Comparison of ENCODE assay signal across 8 mouse cellular contexts in genomic region chr6:17694550-17694951, GRCm38 (mm10). TPM values are rescaled to one million over a fixed set of nuclear protein-coding genes. Genes with fewer than 3 reads are reported as not detected.
DNase-seq lines count a peak whose midpoint lies in the region; ATAC-seq and TF ChIP-seq lines count a peak whose summit lies in the region.

No protein-coding gene starts in this region.

- H3K79me2 ChIP-seq in CH12.LX (replicated peaks; ENCODE audit: control insufficient read depth, extremely low read depth, insufficient read depth, poor library complexity, severe bottlenecking): peaks cover 4% of the 10 kb centered on the region; the same call in 1 of the 2 replicates

- TF ChIP-seq RAD21 in CH12.LX (IDR thresholded peaks at IDR 0.05; ENCODE audit: low read depth, low read length): no peak

- TF ChIP-seq EP300 in CH12.LX (IDR thresholded peaks at IDR 0.05; ENCODE audit: low read length): no peak
- no peak for TF ChIP-seq EP300 in heart, postnatal 0 days (IDR thresholded peaks at IDR 0.05; ENCODE audit: low read depth)

- peak overlapping the region; percentile 80 to 84 (median 83) for H3K4me3 ChIP-seq in CH12.LX (replicated peaks in 1 of 3; ENCODE audit: low read depth in 2 of 3, low read length in 2 of 3, poor library complexity in 1 of 3)
- peak overlapping the region; percentile 74 for H3K4me3 ChIP-seq in forebrain, embryonic 11.5 days (ENCODE audit: low read depth, low read length)
- H3K4me3 ChIP-seq in heart, postnatal 0 days (ENCODE audit: low read depth, low read length): peak overlapping the region; percentile 84
- peak overlapping the region; percentile 97 for H3K4me3 ChIP-seq in lung, adult 2 months (replicated peaks; ENCODE audit: extremely low read depth, low read depth, low read length)
- H3K4me3 ChIP-seq in neural tube, embryonic 15.5 days (replicated peaks): peak overlapping the region; percentile 67

- TF ChIP-seq CTCF in CH12.LX (conservative IDR thresholded peaks at IDR 0.05 in 1 of 2, IDR thresholded peaks at IDR 0.05 in 1 of 2; ENCODE audit: low read depth in 2 of 2, low read length in 2 of 2): peak in 1 of 2 experiments; percentile 39; a peak in 1 of 4 replicates
- peak; percentile 29 for TF ChIP-seq CTCF in heart, postnatal 0 days (IDR thresholded peaks at IDR 0.05; ENCODE audit: low read depth)
- no peak for TF ChIP-seq CTCF in lung, adult 2 months (IDR thresholded peaks at IDR 0.05; ENCODE audit: insufficient read depth, low read length)

- peaks cover 0 to 15% of the 10 kb centered on the region in 2 experiments for H3K36me3 ChIP-seq in CH12.LX (replicated peaks in 1 of 2; ENCODE audit: control insufficient read depth in 1 of 2, insufficient read depth in 1 of 2, low read length in 1 of 2)
- no peaks in the 10 kb centered on the region for H3K36me3 ChIP-seq in forebrain, embryonic 11.5 days (ENCODE audit: control insufficient read depth, insufficient read depth, low read length)
- no peaks in the 10 kb centered on the region for H3K36me3 ChIP-seq in heart, postnatal 0 days (replicated peaks; ENCODE audit: control insufficient read depth, insufficient read depth, low read length)
- H3K36me3 ChIP-seq in neural tube, embryonic 15.5 days: no peaks in the 10 kb centered on the region

- in situ Hi-C loops in CH12.LX (cut with MboI; ENCODE audit: low pct_ligation_motif_present, low pct_unique_long_range_greater_than_20kb, low sequenced_read_pairs): no loop called here

- dilution Hi-C loops in CH12.LX (cut with MboI; ENCODE audit: extremely low pct_ligation_motif_present, extremely low pct_unique_long_range_greater_than_20kb, low sequenced_read_pairs): no loop called here

- H3K27ac ChIP-seq in CH12.LX (ENCODE audit: insufficient read depth, low read depth): peak overlapping the region; percentile 33; the same call in 1 of the 2 replicates
- peak overlapping the region; percentile 53; the same call in 1 of the 2 replicates for H3K27ac ChIP-seq in forebrain, embryonic 11.5 days (ENCODE audit: low read depth, low read length)
- H3K27ac ChIP-seq in heart, postnatal 0 days (ENCODE audit: low read depth): peak overlapping the region; percentile 97
- peak overlapping the region; percentile 79 for H3K27ac ChIP-seq in neural tube, embryonic 15.5 days (replicated peaks)

- under 1% methylated on average over 45 of the region's 46 CpGs for WGBS in forebrain, embryonic 11.5 days
- under 1% methylated on average over 46 of the region's 46 CpGs for WGBS in heart, postnatal 0 days
- WGBS in large intestine, adult 2 months: under 1% methylated on average over 46 of the region's 46 CpGs
- WGBS in lung, adult 2 months: under 1% methylated on average over 46 of the region's 46 CpGs
- under 1% methylated on average over 46 of the region's 46 CpGs for WGBS in neural tube, embryonic 15.5 days

- H3K9me3 ChIP-seq in CH12.LX (replicated peaks; ENCODE audit: low read length): no peaks in the 10 kb centered on the region
- no peaks in the 10 kb centered on the region for H3K9me3 ChIP-seq in forebrain, embryonic 11.5 days (ENCODE audit: control insufficient read depth, low read length)
- H3K9me3 ChIP-seq in heart, postnatal 0 days (replicated peaks; ENCODE audit: control insufficient read depth, low read length): no peaks in the 10 kb centered on the region
- H3K9me3 ChIP-seq in neural tube, embryonic 15.5 days (replicated peaks): no peaks in the 10 kb centered on the region

- H3K4me1 ChIP-seq in CH12.LX (ENCODE audit: control insufficient read depth in 1 of 2, insufficient read depth in 2 of 2): peaks cover 0 to 23% of the 10 kb centered on the region in 2 experiments; a peak in 3 of 4 replicates
- H3K4me1 ChIP-seq in forebrain, embryonic 11.5 days (replicated peaks; ENCODE audit: control insufficient read depth, insufficient read depth, low read length): 0 out of 2 replicates have a peak, but pooled peaks cover 2% of the 10 kb centered on the region
- peaks cover 15% of the 10 kb centered on the region for H3K4me1 ChIP-seq in heart, postnatal 0 days (ENCODE audit: control insufficient read depth, insufficient read depth)
- peaks cover 3% of the 10 kb centered on the region for H3K4me1 ChIP-seq in lung, adult 2 months (ENCODE audit: control insufficient read depth, insufficient read depth, low read length)
- H3K4me1 ChIP-seq in neural tube, embryonic 15.5 days: peaks cover 11% of the 10 kb centered on the region

- H3K9ac ChIP-seq in CH12.LX (ENCODE audit: insufficient read depth, low read depth): peak overlapping the region; percentile 80
- peak overlapping the region; percentile 92 for H3K9ac ChIP-seq in forebrain, embryonic 11.5 days (ENCODE audit: low read length)
- H3K9ac ChIP-seq in heart, postnatal 0 days (replicated peaks; ENCODE audit: low read depth, low read length): peak overlapping the region; percentile 91
- peak overlapping the region; percentile 61 for H3K9ac ChIP-seq in neural tube, embryonic 15.5 days (replicated peaks)

- TF ChIP-seq POLR2A in CH12.LX (IDR thresholded peaks at IDR 0.05; ENCODE audit: low read depth, low read length): 0 out of 2 replicates have a peak, but pooled peaks have one; percentile 13
- peak; percentile 53; the same call in 1 of the 2 replicates for TF ChIP-seq POLR2A in lung, adult 2 months (IDR thresholded peaks at IDR 0.05; ENCODE audit: borderline replicate concordance, extremely low read depth, low read depth, low read length)

- peak overlapping the region; percentile 10; the same call in 1 of the 2 replicates for H3K4me2 ChIP-seq in CH12.LX (ENCODE audit: insufficient read depth, low read depth, poor library complexity, severe bottlenecking)
- H3K4me2 ChIP-seq in forebrain, embryonic 11.5 days (ENCODE audit: low read depth, low read length, severe bottlenecking): peak overlapping the region; percentile 83
- H3K4me2 ChIP-seq in heart, postnatal 0 days (ENCODE audit: low read depth, low read length): peak overlapping the region; percentile 67
- H3K4me2 ChIP-seq in neural tube, embryonic 15.5 days: peak overlapping the region; percentile 92

- no peaks in the 10 kb centered on the region for H3K27me3 ChIP-seq in CH12.LX (replicated peaks)
- no peaks in the 10 kb centered on the region for H3K27me3 ChIP-seq in forebrain, embryonic 11.5 days (ENCODE audit: control insufficient read depth, insufficient read depth, low read length)
- no peaks in the 10 kb centered on the region for H3K27me3 ChIP-seq in heart, postnatal 0 days (ENCODE audit: control insufficient read depth, insufficient read depth, low read length)
- no peaks in the 10 kb centered on the region; the same call in none of the 2 replicates for H3K27me3 ChIP-seq in neural tube, embryonic 15.5 days (replicated peaks)

- DNase-seq in CH12.LX (ENCODE audit: extremely low read depth): peak; percentile 37
- DNase-seq in c-Kit-positive CD71-positive TER-119-negative erythroid progenitor cells, embryonic 14.5 days (ENCODE audit: low read depth): peak; percentile 49
- DNase-seq in forebrain, embryonic 11.5 days (ENCODE audit: low spot score): peak; percentile 82
- peak; percentile 83 for DNase-seq in heart, postnatal 0 days (ENCODE audit: low spot score)
- DNase-seq in large intestine, adult 2 months (ENCODE audit: low read depth, low spot score): peak; percentile 36
- peak; percentile 78 for DNase-seq in lung, adult 2 months
- peak; percentile 49 to 57 for DNase-seq in thymus, adult 18-20 months

- peak; percentile 85 for ATAC-seq in forebrain, embryonic 11.5 days (replicated peaks; ENCODE audit: low FRiP score)
- peak; percentile 90 for ATAC-seq in heart, postnatal 0 days (ENCODE audit: insufficient read depth, low read depth)
- peak; percentile 89 for ATAC-seq in neural tube, embryonic 15.5 days (ENCODE audit: low FRiP score)

TF ChIP-seq in CH12.LX, 34 proteins besides CTCF, POLR2A, EP300 and RAD21 (continues in another document):
- TF ChIP-seq TBP (conservative IDR thresholded peaks at IDR 0.05; ENCODE audit: low read depth, low read length) (no peak), NRF1 (IDR thresholded peaks at IDR 0.05; ENCODE audit: low read depth, low read length) (no peak), USF2 (conservative IDR thresholded peaks at IDR 0.05; ENCODE audit: low read depth, low read length) (no peak), MYC (IDR thresholded peaks at IDR 0.05; ENCODE audit: low read depth, low read length) (no peak), SIN3A (IDR thresholded peaks at IDR 0.05; ENCODE audit: low read length) (no peak; the same call in 1 of the 2 replicates), ETS1 (conservative IDR thresholded peaks at IDR 0.05; ENCODE audit: low read depth, low read length) (no peak), TCF12 (IDR thresholded peaks at IDR 0.05; ENCODE audit: low read depth, low read length) (no peak), MAX (IDR thresholded peaks at IDR 0.05; ENCODE audit: low read length) (peak; percentile 39; the same call in 1 of the 2 replicates), IRF4 (IDR thresholded peaks at IDR 0.05; ENCODE audit: low read depth, low read length) (peak; percentile 18; the same call in 1 of the 2 replicates), USF1 (IDR thresholded peaks at IDR 0.05; ENCODE audit: low read depth, low read length) (no peak), RCOR1 (conservative IDR thresholded peaks at IDR 0.05; ENCODE audit: low read depth, low read length) (no peak), JUND (conservative IDR thresholded peaks at IDR 0.05; ENCODE audit: low read depth, low read length) (no peak)

RNA-seq across cellular contexts. Expression of gene St7, which starts 1.8 kb away (rescaled TPM):
- total RNA-seq in CH12.LX (2012; rRNA removed) (26.4 and 33.9 TPM in 2 replicates), CH12.LX (2014; rRNA removed) (57.2 and 64.1 TPM in 2 replicates)
- 34.4 and 35.3 TPM in 2 replicates for polyA plus RNA-seq in CH12.LX (2012; ENCODE audit: insufficient read length, low read depth)
- polyA plus RNA-seq in forebrain, embryonic 11.5 days (2014; fragmentation: Nextera tagmentation; extraction: Ambion mirVana): 32.9 and 33.7 TPM in 2 replicates
- 26.0 and 38.5 TPM in 2 replicates for total RNA-seq in heart, postnatal 0 days (2014; rRNA removed; ENCODE audit: low replicate concordance)
- polyA plus RNA-seq in heart, postnatal 0 days (2015; fragmentation: Nextera tagmentation; extraction: Ambion mirVana): 17.3 and 17.7 TPM in 2 replicates
- polyA plus RNA-seq in large intestine, adult 2 months (2012; rRNA removed): 7.7 and 8.9 TPM in 2 replicates
- polyA plus RNA-seq in lung, adult 2 months (2012; rRNA removed): 6.3 and 9.9 TPM in 2 replicates
- 53.8 and 59.2 TPM in 2 replicates for polyA plus RNA-seq in neural tube, embryonic 15.5 days (2015; fragmentation: Nextera tagmentation; extraction: Ambion mirVana)

RNA-seq across cellular contexts. Expression of gene Capza2, which starts 58.5 kb away (rescaled TPM):
- total RNA-seq in CH12.LX (2012; rRNA removed) (64.9 and 81.2 TPM in 2 replicates), CH12.LX (2014; rRNA removed) (277 and 305 TPM in 2 replicates)
- polyA plus RNA-seq in CH12.LX (2012; ENCODE audit: insufficient read length, low read depth): 171 and 212 TPM in 2 replicates
- polyA plus RNA-seq in forebrain, embryonic 11.5 days (2014; fragmentation: Nextera tagmentation; extraction: Ambion mirVana): 242 and 251 TPM in 2 replicates
- 141 and 142 TPM in 2 replicates for total RNA-seq in heart, postnatal 0 days (2014; rRNA removed; ENCODE audit: low replicate concordance)
- polyA plus RNA-seq in heart, postnatal 0 days (2015; fragmentation: Nextera tagmentation; extraction: Ambion mirVana): 217 and 222 TPM in 2 replicates
- polyA plus RNA-seq in large intestine, adult 2 months (2012; rRNA removed): 21.5 and 24.8 TPM in 2 replicates
- 9.1 and 17.6 TPM in 2 replicates for polyA plus RNA-seq in lung, adult 2 months (2012; rRNA removed)
- polyA plus RNA-seq in neural tube, embryonic 15.5 days (2015; fragmentation: Nextera tagmentation; extraction: Ambion mirVana): 248 and 260 TPM in 2 replicates

Comparison
In these comparisons a context has a peak if more than half of its experiments do, and no peak if none do; other contexts are left out.
1. Peak in every context shown above with its lines: DNase-seq, ATAC-seq, H3K4me3 ChIP-seq and H3K27ac ChIP-seq.
2. H3K27ac ChIP-seq: peak in every context shown above with its lines; median percentile 97 in heart, postnatal 0 days; 79 in neural tube, embryonic 15.5 days; 53 in forebrain, embryonic 11.5 days; 33 in CH12.LX.
3. H3K4me2 ChIP-seq: peak in every context shown above with its lines; median percentile 92 in neural tube, embryonic 15.5 days; 83 in forebrain, embryonic 11.5 days; 67 in heart, postnatal 0 days; 10 in CH12.LX.